Mouse (Mus musculus): ENCODE results near the gene Robo4. TPM values are rescaled to one million over a fixed set of nuclear protein-coding genes. Genes with fewer than 3 reads are reported as not detected.
A peak's percentile ranks its signal among the peaks of the same experiment; 100 is the strongest.

The Robo4 gene
- polyA plus RNA-seq, 1 experiment from 2014 or later: 23.7 TPM

GRCm38 (mm10) chr9:37368860-37369259 lies 32.8 kb upstream of the Robo4 start:
- H3K9ac ChIP-seq: no peak overlapping the region
- no peaks in the 10 kb centered on the region for H3K27me3 ChIP-seq
- H3K4me3 ChIP-seq: no peak overlapping the region
- ATAC-seq (ENCODE audit: borderline replicate concordance, extremely low read depth, low FRiP score, low TSS enrichment): no peak
- H3K9me3 ChIP-seq: no peaks in the 10 kb centered on the region
- H3K4me1 ChIP-seq: no peaks in the 10 kb centered on the region
- no peaks in the 10 kb centered on the region for H3K36me3 ChIP-seq
- 49% methylated on average over 8 of the region's 8 CpGs for WGBS
- peak overlapping the region; percentile 56 for H3K27ac ChIP-seq
- no peak overlapping the region for H3K4me2 ChIP-seq

- no peak for ATAC-seq (ENCODE audit: borderline replicate concordance, extremely low read depth, low FRiP score, low TSS enrichment)
- H3K4me3 ChIP-seq: no peak overlapping the region
- 70% methylated on average over 7 of the region's 7 CpGs for WGBS
- H3K27me3 ChIP-seq: no peaks in the 10 kb centered on the region
- no peaks in the 10 kb centered on the region for H3K9me3 ChIP-seq
- no peak overlapping the region for H3K4me2 ChIP-seq
- H3K27ac ChIP-seq: no peak overlapping the region
- H3K36me3 ChIP-seq: no peaks in the 10 kb centered on the region
- no peaks in the 10 kb centered on the region for H3K4me1 ChIP-seq
- H3K9ac ChIP-seq: no peak overlapping the region
These were observed 30.4 kb upstream of the Robo4 start for GRCm38 (mm10) chr9:37371232-37371801.

- no peaks in the 10 kb centered on the region for H3K9me3 ChIP-seq
- no peak for ATAC-seq (ENCODE audit: borderline replicate concordance, extremely low read depth, low FRiP score, low TSS enrichment)
- H3K27ac ChIP-seq: no peak overlapping the region
- no peaks in the 10 kb centered on the region for H3K27me3 ChIP-seq
- no peak overlapping the region for H3K4me2 ChIP-seq
- H3K4me1 ChIP-seq: no peaks in the 10 kb centered on the region
- WGBS: 89% methylated on average over 5 of the region's 5 CpGs
- no peak overlapping the region for H3K4me3 ChIP-seq
- H3K9ac ChIP-seq: no peak overlapping the region
- no peaks in the 10 kb centered on the region for H3K36me3 ChIP-seq
These were observed 26.0 kb upstream of the Robo4 start for GRCm38 (mm10) chr9:37375718-37376117.

GRCm38 (mm10) chr9:37383161-37383560 lies 18.5 kb upstream of the Robo4 start:
- WGBS: 89% methylated on average over 6 of the region's 6 CpGs
- Histone ChIP-seq H3K36me3 (no peaks in the 10 kb centered on the region), H3K9ac (no peak overlapping the region), H3K9me3 (no peaks in the 10 kb centered on the region), H3K4me2 (no peak overlapping the region), H3K4me1 (peaks cover 9% of the 10 kb centered on the region; the same call in 1 of the 2 replicates), H3K27ac (no peak overlapping the region), H3K4me3 (no peak overlapping the region), H3K27me3 (peaks cover 14% of the 10 kb centered on the region)
- ATAC-seq (ENCODE audit: borderline replicate concordance, extremely low read depth, low FRiP score, low TSS enrichment): no peak

GRCm38 (mm10) chr9:37384284-37385182 lies 17.2 kb upstream of the Robo4 start:
- ATAC-seq (ENCODE audit: borderline replicate concordance, extremely low read depth, low FRiP score, low TSS enrichment): peak; percentile 80
- H3K9ac ChIP-seq: peak overlapping the region; percentile 47
- no peak overlapping the region for H3K27ac ChIP-seq
- peak overlapping the region; percentile 91 for H3K4me2 ChIP-seq
- WGBS: 3% methylated on average over 54 of the region's 54 CpGs
- no peaks in the 10 kb centered on the region for H3K36me3 ChIP-seq
- no peaks in the 10 kb centered on the region for H3K9me3 ChIP-seq
- H3K27me3 ChIP-seq: peaks cover 14% of the 10 kb centered on the region
- H3K4me1 ChIP-seq: peaks cover 9% of the 10 kb centered on the region; the same call in 1 of the 2 replicates
- H3K4me3 ChIP-seq: peak overlapping the region; percentile 41

GRCm38 (mm10) chr9:37390891-37391290 lies 10.8 kb upstream of the Robo4 start:
- ATAC-seq (ENCODE audit: borderline replicate concordance, extremely low read depth, low FRiP score, low TSS enrichment): no peak
- H3K4me1 ChIP-seq: no peaks in the 10 kb centered on the region; the same call in 1 of the 2 replicates
- H3K4me2 ChIP-seq: no peak overlapping the region
- H3K4me3 ChIP-seq: no peak overlapping the region
- no peak overlapping the region for H3K9ac ChIP-seq
- H3K27me3 ChIP-seq: peaks cover 2% of the 10 kb centered on the region; the same call in 1 of the 2 replicates
- 75% methylated on average over 2 of the region's 2 CpGs for WGBS
- H3K36me3 ChIP-seq: no peaks in the 10 kb centered on the region
- no peaks in the 10 kb centered on the region for H3K9me3 ChIP-seq
- no peak overlapping the region for H3K27ac ChIP-seq

GRCm38 (mm10) chr9:37392071-37392470 lies 9.6 kb upstream of the Robo4 start:
- no peaks in the 10 kb centered on the region for H3K36me3 ChIP-seq
- H3K27me3 ChIP-seq: no peaks in the 10 kb centered on the region
- 63% methylated on average over 2 of the region's 2 CpGs for WGBS
- no peak overlapping the region for H3K27ac ChIP-seq
- no peak overlapping the region for H3K4me2 ChIP-seq
- ATAC-seq (ENCODE audit: borderline replicate concordance, extremely low read depth, low FRiP score, low TSS enrichment): no peak
- no peaks in the 10 kb centered on the region for H3K9me3 ChIP-seq
- H3K4me3 ChIP-seq: no peak overlapping the region
- H3K4me1 ChIP-seq: no peaks in the 10 kb centered on the region; the same call in 1 of the 2 replicates
- H3K9ac ChIP-seq: no peak overlapping the region

GRCm38 (mm10) chr9:37393482-37394131 lies 8.1 kb upstream of the Robo4 start:
- H3K4me3 ChIP-seq: no peak overlapping the region
- H3K9me3 ChIP-seq: no peaks in the 10 kb centered on the region
- no peaks in the 10 kb centered on the region; the same call in 1 of the 2 replicates for H3K4me1 ChIP-seq
- no peaks in the 10 kb centered on the region for H3K27me3 ChIP-seq
- 34% methylated on average over 8 of the region's 8 CpGs for whole genome bisulfite sequencing
- H3K36me3 ChIP-seq: no peaks in the 10 kb centered on the region
- H3K27ac ChIP-seq: no peak overlapping the region
- H3K4me2 ChIP-seq: no peak overlapping the region
- peak; percentile 49; the same call in 1 of the 2 replicates for ATAC-seq (ENCODE audit: borderline replicate concordance, extremely low read depth, low FRiP score, low TSS enrichment)
- no peak overlapping the region for H3K9ac ChIP-seq

GRCm38 (mm10) chr9:37400585-37400984 lies 1.1 kb upstream of the Robo4 start:
- 62% methylated on average over 2 of the region's 2 CpGs for WGBS
- Histone ChIP-seq H3K4me1 (no peaks in the 10 kb centered on the region), H3K27ac (no peak overlapping the region), H3K36me3 (no peaks in the 10 kb centered on the region), H3K27me3 (no peaks in the 10 kb centered on the region), H3K4me3 (no peak overlapping the region), H3K9ac (no peak overlapping the region), H3K9me3 (no peaks in the 10 kb centered on the region), H3K4me2 (no peak overlapping the region)
- peak; percentile 32; the same call in 1 of the 2 replicates for ATAC-seq (ENCODE audit: borderline replicate concordance, extremely low read depth, low FRiP score, low TSS enrichment)

- Histone ChIP-seq H3K4me3 (peak overlapping the region; percentile 37), H3K4me1 (no peaks in the 10 kb centered on the region), H3K27me3 (no peaks in the 10 kb centered on the region), H3K9me3 (no peaks in the 10 kb centered on the region), H3K4me2 (peak overlapping the region; percentile 43), H3K36me3 (no peaks in the 10 kb centered on the region), H3K27ac (no peak overlapping the region), H3K9ac (peak overlapping the region; percentile 27; the same call in 1 of the 2 replicates)
- WGBS: 80% methylated on average over 7 of the region's 7 CpGs
- no peak for ATAC-seq (ENCODE audit: borderline replicate concordance, extremely low read depth, low FRiP score, low TSS enrichment)
These were observed 804 bp downstream of the Robo4 start for GRCm38 (mm10) chr9:37402501-37402900.

- peak overlapping the region; percentile 37 for H3K4me3 ChIP-seq
- H3K4me2 ChIP-seq: peak overlapping the region; percentile 43
- no peaks in the 10 kb centered on the region for H3K9me3 ChIP-seq
- no peaks in the 10 kb centered on the region for H3K27me3 ChIP-seq
- 0 out of 2 replicates have a peak overlapping the region, but pooled peaks have one; percentile 27 for H3K9ac ChIP-seq
- no peaks in the 10 kb centered on the region for H3K4me1 ChIP-seq
- WGBS: 73% methylated on average over 7 of the region's 7 CpGs
- H3K27ac ChIP-seq: no peak overlapping the region
- no peaks in the 10 kb centered on the region for H3K36me3 ChIP-seq
- ATAC-seq (ENCODE audit: borderline replicate concordance, extremely low read depth, low FRiP score, low TSS enrichment): no peak
These were observed 1.3 kb downstream of the Robo4 start for GRCm38 (mm10) chr9:37403011-37403410.

Measured in lung, embryonic 15.5 days (tissue).